Mouse (Mus musculus): ENCODE data around the gene Brox. TPM values are rescaled to one million over a fixed set of nuclear protein-coding genes. Genes with fewer than 3 reads are reported as not detected.

Brox gene
- polyA plus RNA-seq, 1 experiment from 2014 or later = 47.1 TPM

Other genes with a start within 250 kb of the Brox start
- 12.5 and 13.0 TPM in 2 replicates for gene Disp1, start 75.7 kb downstream of the Brox start, polyA plus RNA-seq (2016; fragmentation: Nextera tagmentation; extraction: Ambion mirVana)
- 45.5 and 47.7 TPM in 2 replicates for gene Aida, start 679 bp downstream of the Brox start, polyA plus RNA-seq (2016; fragmentation: Nextera tagmentation; extraction: Ambion mirVana)
- gene Mia3, start 72.3 kb upstream of the Brox start, polyA plus RNA-seq (2016; fragmentation: Nextera tagmentation; extraction: Ambion mirVana) = 74.6 and 84.5 TPM in 2 replicates
- gene Taf1a, start 91.7 kb upstream of the Brox start, polyA plus RNA-seq (2016; fragmentation: Nextera tagmentation; extraction: Ambion mirVana) = 16.3 and 19.0 TPM in 2 replicates
- gene Hhipl2, start 120.9 kb upstream of the Brox start, polyA plus RNA-seq (2016; fragmentation: Nextera tagmentation; extraction: Ambion mirVana) = 0.13 TPM in 1 of 2 replicates, not detected in the other